Mouse (Mus musculus) liver, embryonic 14.5 days (tissue): Measurements from ENCODE around the gene Tdp2.

Experiments
- CTCF ChIP-seq: IDR thresholded peaks from 2 replicates; pipeline ENCODE4 v1.5.1; 2016; ENCODE audit warnings: antibody characterized with exemption, low read depth, control low read depth
- EP300 ChIP-seq: IDR thresholded peaks from 2 replicates; pipeline ENCODE4 v1.6.1; 2016; ENCODE audit warnings: antibody characterized with exemption, low read depth

GRCm38 (mm10) chr13:24831353-24832130 is at the start of gene Tdp2, which contains the start of gene Acot13:
- peak; percentile 29; the same call in 1 of the 2 replicates for TF ChIP-seq CTCF
- TF ChIP-seq EP300: no peak
